Mouse (Mus musculus): ENCODE data around the gene Gm21366. TPM values are rescaled to one million over a fixed set of nuclear protein-coding genes. Genes with fewer than 3 reads are reported as not detected.
"Not testable (repeated sequence)": the region's sequence is repeated elsewhere in the genome, so short reads cannot be mapped to it uniquely, and the experiment has no call there.

Gene Gm21366
- not detected in 2 replicates for total RNA-seq (2014; rRNA removed; ENCODE audit: low replicate concordance)
- polyA plus RNA-seq (2015; fragmentation: Nextera tagmentation; extraction: Ambion mirVana) = not detected in 2 replicates

DNA sequence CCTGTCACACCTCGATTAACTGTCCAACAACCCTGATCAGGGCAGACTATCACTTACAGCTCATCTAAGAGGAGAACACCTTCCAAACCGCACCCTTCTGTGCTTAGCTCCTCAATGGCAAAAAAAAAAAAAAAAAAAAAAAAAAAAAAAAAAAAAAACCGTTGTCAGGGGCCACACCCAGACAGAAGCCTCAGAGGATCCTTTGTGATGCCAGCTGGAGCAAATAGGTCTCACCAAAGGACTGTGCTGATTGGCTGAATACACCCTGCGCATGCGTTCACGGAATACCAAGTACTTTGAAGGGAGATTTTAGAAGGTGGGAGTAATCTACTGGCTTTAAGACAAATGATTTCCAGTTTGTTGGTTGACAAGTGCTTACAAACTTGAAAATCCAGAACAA, at the start of gene Gm21366:
Gm21366 (minus strand) TSS at position 101 of the 400 bp plus-strand sequence.
- H3K4me2 ChIP-seq (ENCODE audit: low read depth, low read length); H3K4me1 ChIP-seq (ENCODE audit: control insufficient read depth, insufficient read depth); H3K9ac ChIP-seq (replicated peaks; ENCODE audit: low read depth, low read length); H3K36me3 ChIP-seq (replicated peaks; ENCODE audit: control insufficient read depth, insufficient read depth, low read length); H3K4me3 ChIP-seq (ENCODE audit: low read depth, low read length); ATAC-seq (ENCODE audit: insufficient read depth, low read depth); H3K27me3 ChIP-seq (ENCODE audit: control insufficient read depth, insufficient read depth, low read length); DNase-seq (ENCODE audit: low spot score); H3K9me3 ChIP-seq (replicated peaks; ENCODE audit: control insufficient read depth, low read length); H3K27ac ChIP-seq (ENCODE audit: low read depth): not testable (repeated sequence)
- WGBS = no CpG with 5 or more reads among the region's 6 CpGs
